Mouse (Mus musculus) heart, adult 9 months (tissue): ENCODE measurements around the gene Ccnyl1.
"Not testable (repeated sequence)": the region's sequence is repeated elsewhere in the genome, so short reads cannot be mapped to it uniquely, and the experiment has no call there.

ENCODE experiments used
- DNase-seq, 2 experiments: peaks; one replicate each; pipeline ENCODE4 v3.0.0; 2022; ENCODE audit warnings: low spot score in 2 of 2

The Ccnyl1 gene

GRCm38 (mm10) chr1:64690213-64691013 lies at the start of gene Ccnyl1:
TSS of gene Ccnyl1 (plus strand) at chr1:64690455.
- DNase-seq: peak; percentile 98 to 99

GRCm38 (mm10) chr1:64641069-64641468 lies 49.2 kb upstream of the Ccnyl1 start:
- DNase-seq: no peak

- not testable (repeated sequence) for DNase-seq
Measured at GRCm38 (mm10) chr1:64642541-64642940, 47.7 kb upstream of the Ccnyl1 start.

GRCm38 (mm10) chr1:64644513-64644912 lies 45.7 kb upstream of the Ccnyl1 start:
- DNase-seq: no peak

GRCm38 (mm10) chr1:64649362-64650124 lies 40.7 kb upstream of the Ccnyl1 start:
- DNase-seq: peak; percentile 4 to 7

- no peak for DNase-seq
Measured at GRCm38 (mm10) chr1:64653701-64654100, 36.6 kb upstream of the Ccnyl1 start.

- DNase-seq: no peak
Measured at GRCm38 (mm10) chr1:64655415-64655814, 34.8 kb upstream of the Ccnyl1 start.

GRCm38 (mm10) chr1:64656423-64657129 lies 33.7 kb upstream of the Ccnyl1 start:
- no peak for DNase-seq

- peak; percentile 9 to 25 for DNase-seq
Measured at GRCm38 (mm10) chr1:64658876-64659275, 31.4 kb upstream of the Ccnyl1 start.

- no peak for DNase-seq
Measured at GRCm38 (mm10) chr1:64667111-64667633, 23.1 kb upstream of the Ccnyl1 start.

GRCm38 (mm10) chr1:64669451-64669850 lies 20.8 kb upstream of the Ccnyl1 start:
- no peak for DNase-seq

- DNase-seq: no peak
Measured at GRCm38 (mm10) chr1:64673931-64674330, 16.3 kb upstream of the Ccnyl1 start.

GRCm38 (mm10) chr1:64676060-64676839 lies 14.0 kb upstream of the Ccnyl1 start:
- DNase-seq: no peak

GRCm38 (mm10) chr1:64681499-64681898 lies 8.8 kb upstream of the Ccnyl1 start:
- DNase-seq: no peak

GRCm38 (mm10) chr1:64683039-64683438 lies 7.2 kb upstream of the Ccnyl1 start:
- no peak for DNase-seq

- DNase-seq: no peak
Measured at GRCm38 (mm10) chr1:64684440-64684839, 5.8 kb upstream of the Ccnyl1 start.

- DNase-seq: no peak
Measured at GRCm38 (mm10) chr1:64688046-64688445, 2.2 kb upstream of the Ccnyl1 start.

- DNase-seq: peak in 1 of 2 experiments; percentile 4
Measured at GRCm38 (mm10) chr1:64689561-64690212, 568 bp upstream of the Ccnyl1 start.

- DNase-seq: peak; percentile 49 to 64
Measured at GRCm38 (mm10) chr1:64691121-64691551, 881 bp downstream of the Ccnyl1 start.

GRCm38 (mm10) chr1:64691581-64691980 lies 1.3 kb downstream of the Ccnyl1 start:
- no peak for DNase-seq

- DNase-seq: no peak
Measured at GRCm38 (mm10) chr1:64695156-64695555, 4.9 kb downstream of the Ccnyl1 start.
